Mouse (Mus musculus) midbrain, embryonic 12.5 days (tissue): ENCODE results near the gene Zfand4. TPM values are rescaled to one million over a fixed set of nuclear protein-coding genes. Genes with fewer than 3 reads are reported as not detected.
A peak's percentile ranks its signal among the peaks of the same experiment; 100 is the strongest.
"Not testable (repeated sequence)": the region's sequence is repeated elsewhere in the genome, so short reads cannot be mapped to it uniquely, and the experiment has no call there.

Source experiments
- ATAC-seq: fragments of 200-750 bp; cut with Nextera tagmentation; 2 replicates; pipeline ENCODE4 v1.8.0; 2017; ENCODE audit warnings: low read depth, moderate TSS enrichment, moderate library complexity; ENCODE audit not compliant: low FRiP score
- H3K27ac ChIP-seq: fragments of 300-500 bp; sonication (generic); replicated peaks from 2 replicates; pipeline ENCODE4 v1.5.1; 2016; ENCODE audit warnings: mild to moderate bottlenecking
- H3K27me3 ChIP-seq: fragments of 300-500 bp; sonication (generic); 2 replicates; pipeline ENCODE4 v1.6.1; 2016; ENCODE audit warnings: mild to moderate bottlenecking
- H3K36me3 ChIP-seq: fragments of 300-500 bp; sonication (generic); 2 replicates; pipeline ENCODE4 v1.6.1; 2016
- H3K4me1 ChIP-seq: fragments of 300-500 bp; sonication (generic); 2 replicates; pipeline ENCODE4 v1.6.1; 2016
- H3K4me2 ChIP-seq: fragments of 300-500 bp; sonication (generic); replicated peaks from 2 replicates; pipeline ENCODE4 v1.6.1; 2016; ENCODE audit warnings: mild to moderate bottlenecking, moderate library complexity
- H3K4me3 ChIP-seq: fragments of 300-500 bp; sonication (generic); 2 replicates; pipeline ENCODE4 v1.5.1; 2016; ENCODE audit warnings: mild to moderate bottlenecking
- H3K9ac ChIP-seq: fragments of 300-500 bp; sonication (generic); replicated peaks from 2 replicates; pipeline ENCODE4 v1.6.1; 2016; ENCODE audit warnings: mild to moderate bottlenecking, moderate library complexity
- H3K9me3 ChIP-seq: fragments of 300-500 bp; sonication (generic); 2 replicates; pipeline ENCODE4 v1.6.1; 2016; ENCODE audit warnings: mild to moderate bottlenecking
- WGBS: fragments of 180-500 bp; shearing (Covaris S2); methylation state at CpG from one replicate; pipeline ENCODE4 v1.1.7; 2016; 5-methylcytosine and 5-hydroxymethylcytosine counted together
- polyA plus RNA-seq: library from polyadenylated mRNA; unstranded; fragments of >200 nt; fragmentation: Nextera tagmentation; extraction: Ambion mirVana; gene quantifications from 2 replicates; pipeline ENCODE4 v1.2.1, GENCODE M21; 2016

Gene Zfand4
- 12.3 and 13.6 TPM in 2 replicates for polyA plus RNA-seq

- H3K27me3 ChIP-seq: no peaks in the 10 kb centered on the region
- peaks cover 22% of the 10 kb centered on the region for H3K4me1 ChIP-seq
- peak within 1 kb of the TSS; percentile 83 for H3K27ac ChIP-seq
- peak; percentile 93 for ATAC-seq
- peak within 1 kb of the TSS; percentile 66 for H3K9ac ChIP-seq
- H3K9me3 ChIP-seq: no peaks in the 10 kb centered on the region
- H3K4me3 ChIP-seq: peak within 1 kb of the TSS; percentile 64
- under 1% methylated on average over 45 of the region's 67 CpGs for WGBS
- H3K36me3 ChIP-seq: peaks cover 21% of the 10 kb centered on the region
- peak within 1 kb of the TSS; percentile 71 for H3K4me2 ChIP-seq
These were observed at the start of gene Zfand4 for GRCm38 (mm10) chr6:116264018-116264651. TSS of gene Zfand4 (plus strand) at chr6:116264222.

GRCm38 (mm10) chr6:116227767-116228166 is 36.3 kb upstream of the Zfand4 start:
- WGBS: 80% methylated on average over 11 of the region's 11 CpGs
- H3K9me3 ChIP-seq: no peaks in the 10 kb centered on the region
- H3K27ac ChIP-seq: no peak overlapping the region
- no peak for ATAC-seq
- H3K4me1 ChIP-seq: no peaks in the 10 kb centered on the region
- H3K27me3 ChIP-seq: no peaks in the 10 kb centered on the region
- H3K9ac ChIP-seq: no peak overlapping the region
- H3K4me3 ChIP-seq: no peak overlapping the region
- no peak overlapping the region for H3K4me2 ChIP-seq
- peaks cover 77% of the 10 kb centered on the region for H3K36me3 ChIP-seq

GRCm38 (mm10) chr6:116228785-116229525 is 35.1 kb upstream of the Zfand4 start:
- Histone ChIP-seq H3K9ac (no peak overlapping the region), H3K27me3 (no peaks in the 10 kb centered on the region), H3K9me3 (no peaks in the 10 kb centered on the region), H3K4me3 (no peak overlapping the region), H3K4me2 (no peak overlapping the region), H3K27ac (no peak overlapping the region), H3K36me3 (peaks cover 78% of the 10 kb centered on the region), H3K4me1 (no peaks in the 10 kb centered on the region)
- WGBS: 66% methylated on average over 12 of the region's 12 CpGs
- ATAC-seq: no peak

- H3K36me3 ChIP-seq: peaks cover 84% of the 10 kb centered on the region
- not testable (repeated sequence) for H3K9me3 ChIP-seq, ATAC-seq, H3K4me3 ChIP-seq, H3K4me2 ChIP-seq, H3K27me3 ChIP-seq, H3K9ac ChIP-seq, H3K27ac ChIP-seq, H3K4me1 ChIP-seq
- WGBS: 93% methylated on average over 2 of the region's 2 CpGs
These were observed 29.2 kb upstream of the Zfand4 start for GRCm38 (mm10) chr6:116234821-116235220.

GRCm38 (mm10) chr6:116235336-116235735 is 28.7 kb upstream of the Zfand4 start:
- H3K4me2 ChIP-seq: no peak overlapping the region
- no peaks in the 10 kb centered on the region for H3K9me3 ChIP-seq
- H3K27me3 ChIP-seq: no peaks in the 10 kb centered on the region
- no peak for ATAC-seq
- WGBS: 94% methylated on average over 5 of the region's 5 CpGs
- H3K4me3 ChIP-seq: no peak overlapping the region
- H3K9ac ChIP-seq: no peak overlapping the region
- peaks cover 86% of the 10 kb centered on the region for H3K36me3 ChIP-seq
- H3K4me1 ChIP-seq: no peaks in the 10 kb centered on the region
- no peak overlapping the region for H3K27ac ChIP-seq

- Histone ChIP-seq H3K27ac (no peak overlapping the region), H3K9ac (no peak overlapping the region), H3K9me3 (no peaks in the 10 kb centered on the region), H3K27me3 (no peaks in the 10 kb centered on the region), H3K4me3 (no peak overlapping the region), H3K4me2 (no peak overlapping the region), H3K4me1 (no peaks in the 10 kb centered on the region), H3K36me3 (peaks cover 82% of the 10 kb centered on the region)
- no peak for ATAC-seq
- WGBS: 91% methylated on average over 5 of the region's 5 CpGs
These were observed 25.9 kb upstream of the Zfand4 start for GRCm38 (mm10) chr6:116238083-116238482.

GRCm38 (mm10) chr6:116240371-116240770 is 23.7 kb upstream of the Zfand4 start:
- no peak overlapping the region for H3K4me2 ChIP-seq
- H3K4me1 ChIP-seq: no peaks in the 10 kb centered on the region
- ATAC-seq: no peak
- 78% methylated on average over 2 of the region's 2 CpGs for WGBS
- no peak overlapping the region for H3K4me3 ChIP-seq
- H3K9me3 ChIP-seq: no peaks in the 10 kb centered on the region
- peaks cover 77% of the 10 kb centered on the region for H3K36me3 ChIP-seq
- no peaks in the 10 kb centered on the region for H3K27me3 ChIP-seq
- H3K9ac ChIP-seq: no peak overlapping the region
- no peak overlapping the region for H3K27ac ChIP-seq

- H3K27me3 ChIP-seq: no peaks in the 10 kb centered on the region
- H3K9ac ChIP-seq: no peak overlapping the region
- WGBS: 79% methylated on average over 4 of the region's 4 CpGs
- peaks cover 56% of the 10 kb centered on the region for H3K36me3 ChIP-seq
- no peak overlapping the region for H3K4me3 ChIP-seq
- ATAC-seq: no peak
- H3K9me3 ChIP-seq: no peaks in the 10 kb centered on the region
- H3K27ac ChIP-seq: no peak overlapping the region
- no peak overlapping the region for H3K4me2 ChIP-seq
- H3K4me1 ChIP-seq: no peaks in the 10 kb centered on the region; the same call in 1 of the 2 replicates
These were observed 4.4 kb upstream of the Zfand4 start for GRCm38 (mm10) chr6:116259649-116260048.

GRCm38 (mm10) chr6:116260481-116260880 is 3.5 kb upstream of the Zfand4 start:
- H3K9me3 ChIP-seq: no peaks in the 10 kb centered on the region
- 94% methylated on average over 5 of the region's 5 CpGs for WGBS
- no peak overlapping the region for H3K4me3 ChIP-seq
- ATAC-seq: no peak
- peaks cover 8% of the 10 kb centered on the region; the same call in 1 of the 2 replicates for H3K4me1 ChIP-seq
- no peaks in the 10 kb centered on the region for H3K27me3 ChIP-seq
- H3K4me2 ChIP-seq: no peak overlapping the region
- peaks cover 49% of the 10 kb centered on the region for H3K36me3 ChIP-seq
- H3K27ac ChIP-seq: no peak overlapping the region
- no peak overlapping the region for H3K9ac ChIP-seq

- Histone ChIP-seq H3K9ac (no peak overlapping the region), H3K9me3 (no peaks in the 10 kb centered on the region), H3K4me2 (no peak overlapping the region), H3K36me3 (peaks cover 31% of the 10 kb centered on the region), H3K27me3 (no peaks in the 10 kb centered on the region), H3K4me1 (peaks cover 22% of the 10 kb centered on the region), H3K4me3 (no peak overlapping the region), H3K27ac (no peak overlapping the region)
- 97% methylated on average over 1 of the region's 1 CpGs for WGBS
- no peak for ATAC-seq
These were observed 1.2 kb upstream of the Zfand4 start for GRCm38 (mm10) chr6:116262824-116263223.

- ATAC-seq: no peak
- H3K27ac ChIP-seq: no peak overlapping the region
These were observed 814 bp downstream of the Zfand4 start for GRCm38 (mm10) chr6:116264836-116265235.

GRCm38 (mm10) chr6:116265603-116266002 is 1.6 kb downstream of the Zfand4 start:
- peak overlapping the region; percentile 71 for H3K4me2 ChIP-seq
- H3K4me1 ChIP-seq: peaks cover 22% of the 10 kb centered on the region
- peak overlapping the region; percentile 88 for H3K27ac ChIP-seq
- WGBS: 59% methylated on average over 4 of the region's 4 CpGs
- H3K9me3 ChIP-seq: 0 out of 2 replicates have a peak, but pooled peaks cover under 1% of the 10 kb centered on the region
- peaks cover 11% of the 10 kb centered on the region for H3K36me3 ChIP-seq
- H3K9ac ChIP-seq: no peak overlapping the region
- no peak overlapping the region for H3K4me3 ChIP-seq
- H3K27me3 ChIP-seq: no peaks in the 10 kb centered on the region
- ATAC-seq: no peak

More at GRCm38 (mm10) chr6:116264836-116265235, 814 bp downstream of the Zfand4 start:
- peaks cover 18% of the 10 kb centered on the region for H3K36me3 ChIP-seq
- H3K4me1 ChIP-seq: peaks cover 22% of the 10 kb centered on the region
- H3K27me3 ChIP-seq: no peaks in the 10 kb centered on the region
- H3K4me3 ChIP-seq: peak overlapping the region; percentile 64
- H3K9me3 ChIP-seq: no peaks in the 10 kb centered on the region
- 80% methylated on average over 11 of the region's 11 CpGs for WGBS
- H3K9ac ChIP-seq: peak overlapping the region; percentile 66; the same call in 1 of the 2 replicates
- peak overlapping the region; percentile 71 for H3K4me2 ChIP-seq
